Mouse (Mus musculus): ENCODE results near the gene Rab43.
A peak's percentile ranks its signal among the peaks of the same experiment; 100 is the strongest.

The Rab43 gene

DNA sequence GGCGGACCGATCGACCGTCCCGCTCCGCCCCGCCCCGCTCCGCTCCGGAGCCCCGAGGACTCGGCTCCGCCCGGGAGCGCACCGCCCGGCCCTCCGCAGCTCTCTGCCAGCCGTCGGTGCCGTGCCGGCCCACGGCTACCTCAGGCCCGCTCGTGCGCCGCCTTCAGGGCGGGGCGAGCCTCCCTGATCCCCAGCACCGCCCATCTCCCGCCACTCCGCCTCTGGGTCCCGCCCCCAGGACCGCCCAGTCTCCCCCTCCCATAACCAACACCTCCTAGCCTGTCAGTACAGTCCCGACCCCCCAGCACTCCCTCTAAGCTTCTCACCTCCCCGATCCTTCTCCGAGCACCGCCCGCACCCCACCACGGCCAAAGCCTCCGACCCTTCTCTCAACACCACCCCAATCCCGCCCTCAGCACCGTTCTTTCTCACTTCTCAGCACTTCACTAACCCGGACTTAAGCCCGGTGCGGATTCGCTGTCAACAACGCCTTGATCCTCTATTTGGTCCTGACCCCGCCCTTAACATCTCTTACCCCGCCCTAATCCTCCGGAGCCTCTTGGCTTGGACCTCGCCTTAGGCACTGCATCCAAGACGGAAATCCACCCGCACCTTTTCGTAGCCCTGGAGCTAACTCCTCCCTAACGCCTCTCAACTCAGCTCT is at the start of gene Rab43:
Gene Rab43 (minus strand): TSS at position 490 of the 664 bp plus-strand sequence.
- peak; percentile 97 for DNase-seq

DNA sequence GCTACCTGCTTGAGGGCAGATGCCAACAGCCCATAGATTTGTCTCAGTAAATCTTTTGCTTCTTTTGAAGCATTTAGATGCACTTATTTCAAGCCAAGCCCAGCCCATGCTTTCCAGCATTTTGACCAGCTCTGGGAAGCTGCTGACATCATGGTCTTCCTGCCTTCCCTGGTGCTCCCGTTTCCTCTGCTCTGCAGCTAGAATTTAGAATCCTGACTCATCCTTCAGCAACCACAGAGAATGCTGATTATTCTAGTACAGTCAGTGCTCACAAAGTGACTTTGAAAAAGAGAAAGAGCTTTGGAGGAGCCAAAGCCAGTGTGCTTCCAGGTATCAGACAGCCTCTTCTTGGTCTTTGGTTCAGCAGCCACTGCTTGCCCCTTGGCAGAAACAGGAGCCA is 45.1 kb upstream of the Rab43 start:
- DNase-seq, result no peak

DNA sequence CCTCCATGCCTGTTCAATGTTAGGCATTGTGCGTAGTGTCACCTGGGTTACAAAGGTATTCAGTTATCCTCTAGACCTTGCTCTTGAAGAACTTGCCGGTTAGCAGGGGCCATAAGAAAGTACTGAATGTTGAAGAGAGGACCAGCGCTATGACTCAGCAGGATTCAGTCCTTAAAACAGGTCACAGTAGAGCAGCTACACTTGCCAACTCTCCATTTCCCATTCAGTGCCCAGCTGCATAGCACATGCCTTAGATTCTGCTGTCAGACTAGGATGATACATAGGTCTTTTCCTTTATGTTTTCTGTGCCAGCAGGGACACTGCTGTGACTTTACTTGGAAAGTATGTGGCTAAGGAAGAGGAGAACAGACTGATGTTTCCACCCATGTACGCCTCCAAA is 41.5 kb upstream of the Rab43 start:
- no peak for DNase-seq

DNA sequence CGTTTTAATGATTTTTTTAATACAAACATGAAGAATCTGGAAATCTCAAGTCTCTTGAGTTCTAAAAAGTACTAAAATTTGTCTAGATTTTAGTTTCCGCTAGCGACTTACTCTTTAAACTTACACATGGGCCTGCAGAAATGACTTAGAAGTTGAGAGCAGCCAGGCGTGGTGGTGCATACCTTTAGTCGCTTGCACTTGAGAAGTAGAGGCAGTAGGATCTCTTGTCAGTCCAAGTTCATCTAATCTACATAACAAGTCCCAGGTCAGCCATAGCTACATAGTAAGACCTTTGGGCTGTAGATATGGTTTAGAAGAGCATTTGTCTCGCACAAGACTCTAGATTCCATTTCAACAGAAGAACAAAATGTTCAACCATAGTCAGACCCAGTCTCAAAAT is 39.9 kb upstream of the Rab43 start:
- DNase-seq, result no peak

DNA sequence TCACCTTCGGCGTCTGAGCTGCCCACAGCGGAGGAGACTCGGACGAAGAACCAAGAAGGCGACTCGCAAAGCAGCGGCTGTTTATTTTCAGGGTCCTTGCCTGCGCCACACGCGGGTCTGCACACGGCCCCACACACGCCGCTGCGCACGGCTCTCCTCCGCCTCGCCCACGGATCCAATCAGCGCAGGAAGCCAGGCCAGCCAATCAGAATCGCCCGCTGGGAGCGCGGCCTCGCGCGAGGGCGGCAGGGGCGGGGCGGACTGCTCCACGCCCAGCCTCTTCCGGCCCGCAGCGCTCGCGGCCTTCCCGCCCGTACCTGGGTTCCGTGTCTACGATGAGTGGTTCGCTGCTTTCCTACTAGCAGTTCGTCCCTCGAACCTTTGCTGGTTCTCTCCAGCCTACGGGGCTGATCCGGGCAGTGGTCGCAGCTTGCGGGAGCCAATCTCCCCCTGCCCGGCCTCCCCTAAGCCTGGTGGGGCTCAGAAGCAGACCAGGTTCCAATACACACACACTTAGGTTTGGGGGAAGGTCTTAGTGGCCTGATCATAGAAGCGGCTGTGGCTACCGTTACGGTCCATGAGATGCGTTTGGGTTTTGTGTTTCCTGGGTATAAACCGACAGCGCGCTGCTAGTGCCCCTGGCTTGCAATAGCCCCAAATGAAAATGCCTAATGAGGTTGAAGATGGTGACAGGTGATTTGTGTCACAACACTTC is 39.1 kb upstream of the Rab43 start, which contains the start of gene Cnbp:
Gene Cnbp (minus strand): TSS at position 207 of the 715 bp plus-strand sequence.
- peak; percentile 97 for DNase-seq

DNA sequence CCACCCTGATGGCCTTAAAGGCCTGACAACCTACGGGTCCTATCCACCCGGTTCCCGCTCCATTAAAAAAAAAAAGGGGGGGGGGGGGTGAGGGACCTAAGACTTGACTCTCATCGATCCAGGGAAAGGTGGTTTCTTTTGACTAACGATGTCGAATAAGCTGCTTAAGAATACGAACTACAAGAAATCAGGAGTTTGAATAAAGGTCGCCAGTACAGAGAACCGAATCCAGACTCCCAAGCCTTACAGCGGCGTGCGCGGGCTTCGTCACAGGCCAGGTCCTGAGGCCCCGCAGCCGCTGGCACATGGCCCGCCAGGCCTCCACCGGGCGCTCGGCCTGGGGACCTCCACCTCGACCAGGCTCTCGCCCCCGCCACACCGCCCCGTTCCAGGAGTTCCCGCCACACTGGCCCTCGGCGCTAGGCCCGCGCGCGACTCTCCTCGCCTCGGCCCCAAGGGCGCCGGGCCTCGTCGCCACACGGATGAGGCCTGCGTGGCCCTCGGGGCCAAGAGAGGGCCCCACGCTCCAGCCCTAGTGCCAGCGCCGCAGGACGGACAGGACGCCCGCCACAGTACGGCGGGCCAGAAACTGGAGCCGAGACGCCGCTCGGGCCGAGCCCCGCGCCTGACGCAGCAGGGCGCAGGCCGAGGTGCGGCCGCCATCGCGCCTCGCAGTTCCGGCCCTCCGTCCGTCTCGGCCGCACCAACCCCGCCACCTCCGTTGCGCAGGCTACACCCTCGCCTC is 38.4 kb upstream of the Rab43 start:
- peak; percentile 63 for DNase-seq

DNA sequence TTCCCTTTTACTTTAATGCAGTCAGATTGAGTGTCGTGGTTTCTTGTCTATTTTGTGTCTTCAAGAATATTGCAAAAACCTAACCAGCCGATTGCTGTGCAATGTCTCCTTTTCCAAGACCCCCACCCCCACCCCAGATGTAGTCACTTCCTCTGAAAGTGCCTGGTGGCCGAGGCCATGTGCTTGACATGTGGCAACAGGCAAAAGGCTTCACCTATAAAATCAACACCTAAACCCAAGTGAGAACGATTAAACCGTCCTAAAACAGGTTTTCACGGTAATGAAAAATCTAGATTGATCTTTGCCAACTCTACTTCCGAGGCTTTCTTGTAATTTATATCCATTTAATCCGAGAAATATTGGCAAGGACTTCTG is 37.8 kb upstream of the Rab43 start:
- DNase-seq, result peak; percentile 64

DNA sequence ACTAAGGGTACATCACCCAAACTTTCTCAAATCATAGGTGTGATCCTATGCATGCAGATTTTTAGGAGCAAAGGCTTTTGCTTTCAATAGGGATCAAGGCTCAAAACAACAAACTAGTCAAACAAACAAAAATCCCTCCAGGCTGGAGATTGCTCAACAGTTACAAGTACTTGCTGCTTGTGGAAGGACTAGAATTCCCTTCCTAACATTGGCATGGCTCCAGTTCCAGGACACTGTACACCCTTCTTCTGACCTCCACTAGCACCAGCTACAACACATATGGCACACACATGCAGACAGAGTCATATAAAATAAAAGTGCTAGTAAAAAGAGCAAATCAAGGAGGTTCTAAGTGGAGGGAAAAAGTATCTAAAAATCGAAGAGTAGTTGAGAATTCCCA is 34.8 kb upstream of the Rab43 start:
- DNase-seq, result no peak

DNA sequence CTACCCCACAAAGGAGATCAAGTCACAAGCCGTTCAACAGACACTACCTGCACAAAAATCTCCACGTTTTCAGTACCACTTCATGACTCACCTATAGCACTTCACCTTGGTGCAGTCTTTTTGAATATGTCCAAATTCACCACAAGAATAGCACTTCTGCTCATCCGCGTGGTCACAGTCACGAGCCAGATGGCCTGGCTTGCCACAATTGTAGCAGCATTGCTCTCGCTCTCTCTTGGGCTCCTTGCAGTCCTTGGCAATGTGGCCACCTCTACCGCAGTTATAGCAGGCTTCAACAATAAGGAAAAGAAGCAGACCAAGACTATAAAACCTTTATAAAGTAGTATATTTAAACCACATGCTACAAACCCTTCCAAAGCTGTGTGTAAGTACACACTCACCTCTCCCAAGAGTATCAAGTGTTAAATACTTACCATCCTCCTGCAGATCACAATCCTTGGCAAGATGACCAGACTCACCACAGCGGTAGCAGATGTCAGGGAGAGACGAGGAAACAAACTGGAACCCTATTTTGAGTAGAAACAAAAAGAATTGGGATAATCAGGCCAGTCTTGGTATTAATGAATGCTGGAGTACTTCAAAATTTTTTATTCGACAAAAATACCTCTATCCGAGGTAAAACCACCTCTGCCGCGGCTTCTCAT is 33.2 kb upstream of the Rab43 start:
- DNase-seq, result no peak

DNA sequence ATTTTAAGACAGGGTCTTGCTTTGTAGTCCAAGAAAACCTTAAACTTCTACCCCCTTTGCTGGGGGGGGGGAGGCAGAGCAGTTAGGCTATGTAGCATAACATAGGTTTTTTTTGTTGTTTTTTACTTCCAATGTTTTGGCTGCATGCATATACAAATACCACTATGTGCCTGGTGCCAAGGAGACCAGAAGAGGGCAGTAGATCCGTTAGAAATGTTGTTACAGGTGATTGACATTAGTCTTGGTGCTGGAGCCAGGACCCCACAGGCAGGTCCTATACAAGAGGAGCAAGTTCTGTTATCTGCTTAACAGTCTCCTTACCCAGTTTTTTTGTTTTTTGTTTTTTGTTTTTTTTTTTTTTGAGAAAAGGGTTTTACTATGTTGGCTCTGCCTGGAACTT is 30.3 kb upstream of the Rab43 start:
- no peak for DNase-seq

DNA sequence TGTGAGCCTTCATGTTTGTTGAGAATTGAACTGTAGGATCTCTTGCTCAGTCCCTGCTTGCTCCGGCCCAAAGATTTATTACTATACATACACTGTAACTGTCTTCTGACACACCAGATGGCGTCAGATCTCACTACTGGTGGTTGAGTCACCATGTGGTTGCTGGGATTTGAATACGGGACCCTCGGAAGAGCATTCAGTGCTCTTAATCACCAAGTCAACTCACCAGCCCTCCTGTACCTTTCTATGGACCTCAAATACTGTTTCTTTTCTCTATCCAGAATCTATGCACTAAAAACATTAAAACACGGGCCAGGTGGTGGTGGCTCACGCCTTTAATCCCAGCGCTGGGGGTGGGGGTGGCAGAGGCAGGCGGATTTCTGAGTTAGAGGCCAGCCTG is 29.7 kb upstream of the Rab43 start:
- no peak for DNase-seq

DNA sequence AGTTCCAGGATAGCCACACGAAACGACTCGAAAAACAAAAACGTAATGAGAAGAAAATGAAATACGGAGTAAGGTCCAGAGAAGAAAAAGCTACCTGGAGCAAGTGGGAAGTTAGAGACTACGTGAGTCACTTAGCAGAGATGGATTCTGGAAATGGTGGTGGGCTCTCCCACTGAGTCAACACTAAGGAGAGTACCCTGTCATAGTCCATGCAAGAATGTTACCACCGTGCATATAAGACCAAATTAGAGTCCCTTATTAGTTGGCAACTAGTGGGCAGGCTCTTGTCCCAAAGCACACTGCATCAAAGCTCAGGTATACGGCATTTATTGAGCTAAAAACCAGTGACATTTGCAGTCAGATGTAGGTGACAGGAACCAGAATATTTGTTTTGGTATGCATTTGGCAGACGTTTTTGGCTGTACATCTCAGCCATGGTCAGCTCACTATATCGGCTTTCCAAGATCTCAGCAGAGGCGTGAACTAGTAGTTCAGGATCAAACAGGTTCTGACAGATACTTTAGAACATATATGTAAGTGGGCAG is 27.9 kb upstream of the Rab43 start:
- DNase-seq, result no peak

DNA sequence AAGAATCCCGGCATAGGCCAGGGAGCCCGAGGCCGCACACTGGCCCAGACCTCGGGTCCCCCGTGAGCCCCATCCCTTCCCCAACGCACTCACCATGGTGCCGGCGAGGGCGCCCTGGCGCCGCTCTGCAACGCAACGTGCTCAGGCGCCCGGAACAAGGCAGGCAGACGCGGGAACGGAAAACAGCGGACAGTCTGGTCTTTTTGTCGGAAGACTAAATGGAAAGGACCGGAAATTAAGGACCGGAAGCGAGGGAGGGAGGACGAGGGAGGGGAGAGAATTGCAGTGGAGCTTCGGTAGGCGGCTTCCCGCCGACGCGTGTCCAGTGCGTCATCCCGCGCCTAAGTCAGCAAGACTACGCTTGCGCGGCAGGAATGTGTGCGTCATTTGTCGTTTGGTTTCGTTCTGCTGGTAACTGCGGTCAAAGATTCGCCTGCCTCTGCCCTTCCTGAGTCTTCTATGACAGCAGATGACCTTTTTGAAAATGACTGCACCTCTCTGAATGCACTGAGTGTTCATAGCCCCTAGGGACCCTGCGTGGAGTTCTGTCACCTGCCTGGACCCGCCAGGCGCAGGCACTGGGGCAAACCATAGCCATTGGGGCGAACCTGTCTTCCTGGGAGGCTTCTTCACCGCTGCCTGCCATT is 26.7 kb upstream of the Rab43 start, which contains the start of gene Isy1:
Gene Isy1 (minus strand): TSS at position 248 of the 647 bp plus-strand sequence.
- peak; percentile 94 for DNase-seq

DNA sequence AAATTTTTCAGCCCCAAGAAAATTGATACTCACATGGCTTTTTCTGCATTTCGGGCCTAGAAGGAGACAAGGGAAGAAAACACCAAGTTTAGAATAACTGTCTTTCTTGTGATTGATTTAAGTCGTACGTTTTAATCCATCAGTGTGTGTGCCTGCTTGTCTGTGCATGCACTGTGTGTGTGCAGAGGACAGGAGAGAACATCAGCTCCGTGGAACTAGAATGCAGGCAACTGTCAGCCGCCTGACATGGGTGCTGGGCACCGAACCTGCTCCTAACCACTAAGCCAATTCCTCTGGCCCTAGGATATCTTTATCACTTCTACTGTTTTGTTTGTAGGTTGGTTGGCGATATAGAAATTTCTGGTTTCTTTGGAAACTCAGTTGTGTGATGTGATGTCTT is 23.7 kb upstream of the Rab43 start, which contains the start of gene Gm45140:
Gene Gm45140 (minus strand): TSS at position 101 of the 400 bp plus-strand sequence.
- no peak for DNase-seq

DNA sequence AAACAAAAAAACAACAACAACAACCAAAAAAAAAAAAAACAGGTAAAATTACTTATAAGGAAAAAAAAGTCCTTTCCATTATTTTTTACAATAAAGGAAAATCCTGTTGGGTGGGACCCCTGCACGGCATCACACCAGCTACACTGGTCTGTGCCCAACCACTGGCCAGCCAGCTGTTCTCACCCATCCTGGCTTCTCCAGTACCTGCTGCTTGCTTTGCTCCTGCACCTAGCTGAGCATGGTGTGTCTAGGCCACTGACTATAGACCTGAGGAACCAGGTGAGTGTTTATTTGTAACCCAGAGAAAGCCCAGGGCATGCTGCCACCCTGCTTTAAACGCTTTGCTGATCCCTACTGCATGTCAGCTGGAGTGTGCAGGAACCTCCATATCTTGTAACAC is 8.4 kb upstream of the Rab43 start:
- no peak for DNase-seq

DNA sequence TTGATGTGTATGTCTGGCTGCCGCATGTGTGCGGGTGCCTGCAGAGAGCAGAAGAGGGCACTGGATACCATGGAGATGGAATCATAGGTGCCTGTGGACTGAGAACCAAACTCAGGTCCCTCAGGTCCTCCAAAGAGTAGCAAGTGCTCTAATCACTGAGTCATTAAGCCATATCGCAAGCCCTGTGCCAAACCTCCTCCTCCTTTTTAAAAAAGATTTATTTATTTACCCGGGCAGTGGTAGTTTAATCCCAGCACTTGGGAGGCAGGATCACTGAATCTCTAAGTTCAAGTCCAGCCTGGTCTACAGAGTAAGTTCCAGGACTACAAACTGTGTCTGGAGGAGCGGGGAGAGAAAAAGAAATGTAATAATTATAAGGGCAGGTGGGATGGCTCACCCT is 2.5 kb upstream of the Rab43 start:
- no peak for DNase-seq

DNA sequence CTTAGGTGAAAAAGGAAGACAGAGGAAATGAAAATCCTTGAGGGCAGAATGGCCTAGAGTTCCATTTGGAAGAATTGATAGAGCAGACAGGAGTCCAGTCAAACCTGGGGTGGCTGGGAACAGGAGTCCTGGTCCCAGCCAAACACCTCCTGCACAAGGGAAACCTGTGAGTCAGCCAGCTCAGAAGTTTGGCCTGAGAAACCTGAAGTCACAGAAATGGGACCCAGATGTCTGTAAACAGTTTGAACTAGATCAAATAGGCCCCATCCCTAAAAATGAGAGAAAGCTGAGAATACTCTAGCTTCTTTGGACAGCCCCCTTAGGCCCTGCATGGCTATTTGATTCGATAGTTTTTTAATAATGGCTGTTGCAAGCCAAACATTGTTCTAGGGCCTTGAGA is 692 bp upstream of the Rab43 start:
- DNase-seq, result no peak

DNA sequence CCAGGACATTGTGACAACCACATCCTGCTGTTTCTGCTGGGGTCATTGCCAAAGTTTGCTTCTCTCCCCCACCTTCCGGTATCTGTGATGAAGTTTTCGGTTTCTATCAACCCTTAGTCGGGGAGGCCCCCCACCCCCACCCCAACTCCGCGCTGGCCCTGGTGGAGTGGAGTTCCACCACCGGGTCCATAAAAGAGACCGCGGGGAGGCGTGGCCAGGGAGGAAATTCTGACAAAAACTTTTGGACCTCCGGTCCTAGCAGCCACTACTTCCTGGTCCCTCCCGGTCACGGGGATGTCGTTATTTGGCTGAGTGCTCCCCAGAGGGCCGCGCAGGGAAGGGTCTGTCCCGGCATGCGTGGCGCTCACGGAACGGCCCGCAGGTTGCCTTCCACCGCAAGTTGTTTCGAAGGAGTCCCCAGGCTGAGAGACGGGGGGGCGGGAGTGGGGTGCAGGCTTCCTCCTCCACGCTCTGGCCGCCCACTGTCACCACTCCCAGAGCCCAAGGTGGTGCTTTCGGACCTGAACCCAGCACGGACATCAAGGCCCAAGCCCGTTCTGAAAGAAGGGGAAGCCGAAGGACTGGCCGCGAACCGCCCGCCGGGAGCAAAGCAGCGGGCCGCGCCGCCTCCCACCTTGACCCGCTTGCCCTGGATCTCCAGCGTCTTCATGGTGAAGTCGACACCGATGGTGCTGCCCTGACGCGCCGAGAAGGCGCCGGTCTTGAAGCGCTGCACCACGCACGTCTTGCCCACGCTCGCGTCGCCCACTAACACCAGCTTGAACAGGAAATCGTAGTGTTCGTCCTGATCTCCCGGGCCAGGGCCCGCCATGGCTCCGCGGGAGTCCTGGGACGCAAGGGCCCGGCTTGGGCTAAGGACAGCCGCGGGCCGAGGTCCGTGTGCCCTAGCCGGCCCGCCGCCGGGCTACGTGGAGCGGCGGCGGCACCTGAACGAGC is 973 bp downstream of the Rab43 start:
- DNase-seq, result peak; percentile 80

DNA sequence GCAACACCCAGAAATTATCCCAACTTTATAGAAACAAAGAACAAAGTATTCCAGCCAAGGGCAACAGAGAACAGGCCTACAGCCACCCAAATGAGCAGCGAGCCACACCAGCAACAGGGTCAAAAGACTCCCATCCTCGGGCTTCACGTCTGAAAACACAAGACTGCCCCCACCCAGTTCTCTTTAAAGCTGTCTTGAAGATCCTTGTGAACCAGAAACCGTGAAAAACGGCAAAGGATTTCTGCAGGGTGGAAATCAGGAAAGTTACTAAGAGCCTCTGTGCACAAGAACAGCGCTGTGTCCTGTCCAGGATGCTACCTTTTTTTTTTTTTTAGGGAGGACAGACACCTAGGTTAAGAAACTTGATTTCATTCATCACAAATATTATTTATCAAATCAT is 1.7 kb downstream of the Rab43 start:
- no peak for DNase-seq

DNA sequence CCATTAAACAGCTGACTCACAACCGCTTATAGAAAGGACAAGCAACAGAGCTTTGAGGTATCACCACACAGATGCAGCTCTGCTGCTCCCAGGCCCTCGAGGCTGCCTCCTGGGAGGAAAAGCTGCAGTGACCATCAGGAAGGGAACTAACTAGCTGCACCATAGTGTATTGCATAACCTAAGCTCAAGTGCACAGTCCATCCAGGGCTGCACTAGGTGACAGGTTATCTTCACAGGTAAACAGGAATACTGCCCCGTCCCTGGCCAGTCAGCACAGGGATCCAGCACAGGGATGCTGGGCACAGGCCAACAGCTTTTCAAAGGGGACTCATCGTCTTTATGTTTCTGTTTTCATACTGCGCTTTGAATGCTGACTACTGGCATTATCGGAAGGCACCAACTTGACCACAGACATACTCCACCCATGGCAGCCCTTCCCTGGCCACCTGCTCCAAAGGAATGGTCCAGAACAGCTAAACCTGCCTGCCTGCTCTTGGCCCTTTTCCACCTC is 2.3 kb downstream of the Rab43 start:
- peak; percentile 79 for DNase-seq

DNA sequence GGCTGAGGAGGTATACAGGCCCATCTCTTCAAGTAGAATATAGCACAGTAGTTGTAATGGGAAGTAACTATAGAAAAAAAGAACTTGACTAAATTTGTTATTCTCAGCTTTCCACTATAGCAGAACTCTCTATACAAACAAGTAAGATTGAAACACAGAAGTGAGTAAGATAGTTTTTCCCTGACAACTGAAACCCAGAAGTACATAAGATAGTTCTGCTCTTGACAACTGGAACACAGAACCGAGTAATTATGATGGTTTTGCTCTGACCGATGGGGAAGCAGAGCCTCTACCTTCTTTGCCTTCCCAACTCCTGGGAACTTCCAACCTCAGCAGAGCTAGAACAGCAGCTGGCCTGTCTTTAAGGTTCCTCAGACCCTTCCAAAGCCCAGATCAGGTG is 2.8 kb downstream of the Rab43 start:
- DNase-seq, result no peak
